ENCODE assay signal across 29 mouse cellular contexts in the genomic region with DNA sequence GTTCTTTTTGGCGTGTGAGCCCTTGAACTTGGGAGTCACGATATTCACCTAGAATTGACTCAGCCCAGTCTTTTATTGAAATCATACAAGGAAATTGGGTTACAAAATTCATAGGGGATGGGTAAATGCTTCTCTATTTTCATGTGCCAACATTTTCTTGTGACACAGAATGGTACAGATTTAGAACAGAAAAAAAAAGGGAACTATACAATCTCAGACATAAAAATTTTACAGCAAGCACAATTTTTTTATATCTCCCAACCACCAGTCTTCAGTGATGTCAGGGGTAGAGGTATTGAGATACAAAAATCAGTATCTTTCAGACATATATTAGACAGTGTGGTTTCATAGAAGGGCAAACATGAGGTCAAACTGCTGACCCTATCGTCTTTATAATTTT.
DNase-seq lines count a peak whose midpoint lies in the region; ATAC-seq and TF ChIP-seq lines count a peak whose summit lies in the region.
"Had no signal": no experiment of that assay in that cellular context is flagged by ENCODE, and none has a peak within 500 bp of the region (broad histone marks: within the 10 kb centered on the region; RNA-seq: fewer than 3 reads in every experiment).

No protein-coding gene starts in this region.

- peak; percentile 63 for ATAC-seq in common myeloid progenitor, adult 5-6 weeks (replicated peaks; ENCODE audit: low read depth, poor library complexity, severe bottlenecking)
- peak; percentile 58 for ATAC-seq in megakaryocyte, adult 5-6 weeks (ENCODE audit: poor library complexity, severe bottlenecking)
- ATAC-seq: activated CD4-positive, CD25-positive, alpha-beta regulatory T cell, adult 4 months; forebrain, embryonic 15.5 days; hindbrain, postnatal 0 days; inflammation-experienced regulatory T-cells, adult 6 months; intestine, embryonic 16.5 days had no signal

- peak; percentile 5 for DNase-seq in heart, adult 8-10 months (ENCODE audit: low spot score)
- no peak for DNase-seq in heart, postnatal 36 days
- DNase-seq in gastrocnemius, adult 8-10 months (ENCODE audit: low spot score in 2 of 2) = no peak
- no peak for DNase-seq in midbrain, embryonic 10.5 days (ENCODE audit: low spot score)
- no peak for DNase-seq in B cell, adult 2 months
- DNase-seq: adrenal gland, adult 8-10 months; adrenal gland, postnatal 25 days; cerebellum, adult 18-20 months; cerebellum, adult 9-10 months; cerebellum, postnatal 25 days; embryo, embryonic 11 days; gastrocnemius, adult 2 months; gastrocnemius, postnatal 25 days; heart, adult 2 months; kidney, adult 18-20 months had no signal

- TF ChIP-seq POLR2A in bone marrow macrophage, adult 2 months (IDR thresholded peaks at IDR 0.05; ENCODE audit: borderline replicate concordance, low read depth, low read length) = no peak

- peak overlapping the region; percentile 7; the same call in 1 of the 2 replicates for H3K4me3 ChIP-seq in bone marrow macrophage, adult 2 months (ENCODE audit: insufficient read depth, low read length)
- H3K4me3 ChIP-seq in midbrain, embryonic 10.5 days = no peak overlapping the region
- H3K4me3 ChIP-seq: embryonic facial prominence, embryonic 10.5 days; embryonic facial prominence, embryonic 13.5 days; erythroblast, embryonic 14.5 days; forebrain, embryonic 12.5 days; forebrain, embryonic 15.5 days; gastrocnemius, adult 2 months; heart, adult 2 months; hindbrain, embryonic 10.5 days had no signal

- 89% methylated on average over 3 of the region's 3 CpGs for WGBS in midbrain, embryonic 10.5 days

- no peaks in the 10 kb centered on the region for H3K9me3 ChIP-seq in midbrain, embryonic 10.5 days (replicated peaks)
- H3K9me3 ChIP-seq: embryonic facial prominence, embryonic 10.5 days; embryonic facial prominence, embryonic 13.5 days; forebrain, embryonic 12.5 days; forebrain, embryonic 15.5 days; hindbrain, embryonic 10.5 days had no signal

- H3K27me3 ChIP-seq in midbrain, embryonic 10.5 days (ENCODE audit: low read depth, poor library complexity, severe bottlenecking) = no peaks in the 10 kb centered on the region
- H3K27me3 ChIP-seq: embryonic facial prominence, embryonic 13.5 days; forebrain, embryonic 12.5 days; forebrain, embryonic 15.5 days had no signal

- peaks cover 33% of the 10 kb centered on the region for H3K4me1 ChIP-seq in bone marrow macrophage, adult 2 months (ENCODE audit: control insufficient read depth, insufficient read depth, low read length)
- H3K4me1 ChIP-seq in midbrain, embryonic 10.5 days = no peaks in the 10 kb centered on the region
- H3K4me1 ChIP-seq: embryonic facial prominence, embryonic 10.5 days; embryonic facial prominence, embryonic 13.5 days; forebrain, embryonic 12.5 days; forebrain, embryonic 15.5 days; hindbrain, embryonic 10.5 days had no signal

- no peaks in the 10 kb centered on the region for H3K36me3 ChIP-seq in midbrain, embryonic 10.5 days
- H3K36me3 ChIP-seq: embryonic facial prominence, embryonic 10.5 days; embryonic facial prominence, embryonic 13.5 days; forebrain, embryonic 12.5 days; forebrain, embryonic 15.5 days; hindbrain, embryonic 10.5 days had no signal

- TF ChIP-seq CTCF in bone marrow macrophage, adult 2 months (IDR thresholded peaks at IDR 0.05; ENCODE audit: low read depth, low read length) = no peak

- intact Hi-C loops in heart, postnatal 36 days (cut with DNase I) = no loop called here

- peak overlapping the region; percentile 100 for H3K27ac ChIP-seq in bone marrow macrophage, adult 2 months (ENCODE audit: insufficient read depth, low read depth, low read length)
- H3K27ac ChIP-seq in midbrain, embryonic 10.5 days (replicated peaks) = no peak overlapping the region
- H3K27ac ChIP-seq: embryonic facial prominence, embryonic 10.5 days; embryonic facial prominence, embryonic 13.5 days; forebrain, embryonic 12.5 days; forebrain, embryonic 15.5 days; gastrocnemius, adult 2 months; heart, adult 2 months; hindbrain, embryonic 10.5 days; hindbrain, embryonic 14.5 days; hindbrain, postnatal 0 days had no signal
